Mouse (Mus musculus): Measurements from ENCODE around the gene Rxrb.
"Not testable (repeated sequence)": the region's sequence is repeated elsewhere in the genome, so short reads cannot be mapped to it uniquely, and the experiment has no call there.

Gene Rxrb

GRCm38 (mm10) chr17:34031465-34032173 is at the start of gene Rxrb, which contains the start of gene Slc39a7:
Gene Rxrb (plus strand): TSS chr17:34031812.
Gene Slc39a7 (minus strand): TSS chr17:34031682.
- peak; percentile 100 for DNase-seq

GRCm38 (mm10) chr17:33982136-33982535 is 49.5 kb upstream of the Rxrb start:
- DNase-seq, result peak; percentile 83

DNA sequence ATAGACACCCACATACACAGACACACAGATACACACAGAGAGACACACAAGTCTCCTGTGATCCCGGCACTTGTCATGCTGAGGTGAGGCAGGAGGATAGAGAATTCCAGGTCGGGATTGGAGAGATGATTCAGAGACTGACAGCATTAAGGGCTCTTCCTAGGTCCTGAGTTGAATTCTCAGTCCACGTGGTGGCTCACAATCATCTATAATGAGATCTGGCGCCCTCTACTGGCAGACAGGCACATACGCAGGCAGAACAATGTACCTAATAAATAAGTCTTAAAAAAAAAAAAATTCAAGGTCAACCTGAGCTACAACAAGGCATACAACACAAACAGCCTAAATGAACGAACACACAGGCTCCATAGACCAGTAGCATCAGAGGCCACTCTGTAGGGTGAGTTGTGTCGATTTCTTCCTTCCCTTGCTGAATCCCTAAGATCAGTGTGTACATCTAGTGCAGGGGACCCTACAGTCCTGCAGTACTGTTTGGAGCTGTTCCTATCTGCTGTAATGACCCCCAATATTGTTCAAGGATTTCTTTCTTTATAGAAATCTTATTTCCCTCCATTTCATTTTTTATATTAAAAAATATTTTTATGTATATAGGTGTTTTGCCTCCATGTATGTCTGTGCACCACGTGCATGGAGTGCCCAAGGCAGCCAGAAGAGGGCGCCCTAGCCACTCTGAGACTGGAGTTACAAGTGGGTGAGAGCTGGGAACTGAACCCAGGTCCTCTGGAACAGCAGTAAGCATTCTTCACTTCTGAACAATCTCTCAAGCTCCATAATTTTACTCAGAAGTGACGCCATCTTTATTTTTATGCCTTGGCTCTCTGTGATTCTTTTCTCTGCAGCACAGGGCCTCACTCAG is 39.6 kb upstream of the Rxrb start:
- peak; percentile 62 for DNase-seq

GRCm38 (mm10) chr17:33994959-33995358 is 36.7 kb upstream of the Rxrb start:
- no peak for DNase-seq

GRCm38 (mm10) chr17:33995651-33996050 is 36.0 kb upstream of the Rxrb start:
- no peak for DNase-seq

- not testable (repeated sequence) for DNase-seq
These were observed 34.6 kb upstream of the Rxrb start for GRCm38 (mm10) chr17:33997025-33997424.

GRCm38 (mm10) chr17:33998697-33999096 is 32.9 kb upstream of the Rxrb start:
- DNase-seq, result not testable (repeated sequence)

DNA sequence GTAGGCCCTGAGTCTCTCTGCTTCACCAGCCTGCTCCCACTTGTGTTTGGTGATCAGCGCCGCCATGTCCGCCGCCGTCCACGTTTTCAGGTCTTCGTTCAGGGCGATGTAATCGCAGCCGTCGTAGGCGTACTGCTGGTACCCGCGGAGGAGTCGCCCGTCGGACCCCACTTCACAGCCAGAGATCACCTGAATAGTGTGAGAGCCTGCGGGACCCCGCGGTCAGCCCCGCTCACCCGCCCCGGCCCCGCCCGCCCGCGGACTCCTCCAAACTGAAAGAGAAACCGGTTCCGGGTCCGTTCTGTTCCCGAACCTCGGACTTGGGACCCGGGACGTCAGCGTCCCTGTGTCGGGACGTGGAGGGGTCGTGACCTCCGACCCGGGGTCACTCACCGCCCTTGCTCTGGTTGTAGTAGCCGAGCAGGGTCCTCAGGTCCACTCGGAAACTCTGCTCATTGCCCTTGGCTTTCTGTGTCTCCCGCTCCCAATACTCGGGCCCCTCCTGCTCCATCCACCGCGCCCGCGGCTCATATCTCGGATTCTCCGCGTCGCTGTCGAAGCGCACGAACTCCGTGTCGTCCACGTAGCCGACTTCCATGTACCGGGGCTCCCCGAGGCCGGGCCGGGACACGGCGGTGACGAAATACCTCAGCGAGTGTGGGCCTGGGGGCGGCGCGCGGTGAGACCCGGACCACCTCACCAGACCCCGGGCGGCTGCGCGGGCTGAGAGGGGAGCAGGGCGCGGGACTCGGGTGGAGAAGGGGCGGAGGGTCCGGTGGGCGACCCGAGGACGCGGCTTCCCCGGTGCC is 32.1 kb upstream of the Rxrb start:
- DNase-seq, result peak; percentile 26

- DNase-seq, result peak; percentile 81
These were observed 31.5 kb upstream of the Rxrb start, which contains the start of gene H2-K1 for GRCm38 (mm10) chr17:34000150-34000537. Gene H2-K1 (minus strand): TSS chr17:34000347.

GRCm38 (mm10) chr17:34000796-34001195 is 30.8 kb upstream of the Rxrb start:
- DNase-seq, result not testable (repeated sequence)

- DNase-seq, result peak; percentile 74
These were observed 28.2 kb upstream of the Rxrb start for GRCm38 (mm10) chr17:34003426-34003825.

DNA sequence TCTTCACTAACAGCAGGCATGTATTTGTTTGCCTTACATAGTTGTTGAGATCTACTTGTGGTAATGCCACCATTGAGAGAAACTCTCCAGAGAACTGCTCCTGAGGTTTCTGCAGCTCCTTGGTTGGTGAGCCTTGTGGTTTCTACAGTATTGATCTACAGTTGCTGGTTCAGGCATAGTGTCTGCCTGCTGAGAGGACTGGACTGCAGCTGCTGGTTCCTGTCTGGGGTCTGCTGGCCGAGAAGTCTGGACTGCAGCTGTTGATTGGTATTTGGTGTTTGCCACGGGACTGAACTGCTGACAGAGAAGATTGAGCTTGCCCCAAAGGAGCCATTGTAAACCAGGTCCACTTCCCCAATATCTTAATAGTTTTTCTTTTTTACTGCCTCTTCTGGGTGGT is 25.0 kb upstream of the Rxrb start:
- DNase-seq, result no peak

DNA sequence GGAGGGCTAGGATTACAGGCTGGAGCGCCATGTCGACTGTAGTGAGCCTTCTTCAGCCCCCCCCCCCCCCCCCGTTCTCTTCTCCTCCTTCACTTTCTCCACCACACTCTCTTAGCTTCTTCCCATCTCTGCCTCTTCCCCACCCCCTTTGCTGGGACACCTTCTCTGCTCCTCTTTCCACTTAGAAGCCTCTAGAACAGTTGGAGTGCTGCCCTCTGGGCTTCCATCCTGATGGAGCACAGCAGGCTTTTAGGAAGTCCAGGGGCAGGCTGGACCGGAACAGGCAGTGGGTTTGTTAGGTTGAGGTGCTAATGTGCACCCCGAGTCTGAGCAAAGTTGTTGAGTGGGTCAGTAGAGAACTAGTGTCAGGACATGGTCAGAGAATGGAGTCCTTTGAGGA is 21.5 kb upstream of the Rxrb start:
- no peak for DNase-seq

DNA sequence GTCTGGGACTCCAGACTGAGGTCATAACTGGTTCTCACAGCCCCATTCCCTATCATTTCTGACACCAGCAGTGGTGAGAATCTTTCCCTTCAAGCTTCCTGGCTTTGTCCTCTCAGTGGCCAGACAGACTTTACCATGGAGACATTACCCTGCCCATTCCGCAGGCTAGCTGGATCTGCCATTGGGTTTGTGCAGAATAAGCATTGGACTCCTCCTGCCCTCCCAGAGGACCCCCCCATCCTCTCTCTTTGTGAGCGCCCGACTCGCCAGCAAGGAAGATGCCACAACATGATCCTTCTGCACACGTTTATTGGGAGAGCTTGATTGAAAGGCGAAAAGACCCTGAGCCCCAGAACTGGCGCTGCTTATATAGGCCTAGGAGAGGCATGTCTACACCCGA is 18.2 kb upstream of the Rxrb start:
- no peak for DNase-seq

GRCm38 (mm10) chr17:34021539-34022413 is 9.8 kb upstream of the Rxrb start:
- DNase-seq, result no peak

DNA sequence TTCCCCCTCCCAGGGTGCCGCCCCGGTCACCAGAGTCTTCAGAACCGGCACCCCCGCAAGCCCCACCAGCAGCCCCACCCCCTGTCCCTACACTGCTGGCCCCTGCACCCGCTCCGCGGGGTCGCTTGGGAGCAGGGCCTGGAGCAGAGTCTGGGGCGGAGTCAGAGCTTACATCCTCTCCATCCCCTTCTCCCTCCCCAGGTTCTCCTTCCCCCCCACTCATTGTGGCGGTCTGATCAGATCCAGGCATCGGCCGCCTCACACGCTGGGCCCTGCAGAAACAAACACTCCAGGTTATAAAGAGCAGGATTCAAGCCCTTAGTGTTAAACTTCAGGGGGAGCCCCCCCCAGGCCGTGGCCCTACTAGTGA is 9.2 kb upstream of the Rxrb start:
- no peak for DNase-seq

GRCm38 (mm10) chr17:34022987-34023386 is 8.6 kb upstream of the Rxrb start:
- no peak for DNase-seq

- DNase-seq, result no peak
These were observed 7.9 kb upstream of the Rxrb start for GRCm38 (mm10) chr17:34023678-34024077.

DNA sequence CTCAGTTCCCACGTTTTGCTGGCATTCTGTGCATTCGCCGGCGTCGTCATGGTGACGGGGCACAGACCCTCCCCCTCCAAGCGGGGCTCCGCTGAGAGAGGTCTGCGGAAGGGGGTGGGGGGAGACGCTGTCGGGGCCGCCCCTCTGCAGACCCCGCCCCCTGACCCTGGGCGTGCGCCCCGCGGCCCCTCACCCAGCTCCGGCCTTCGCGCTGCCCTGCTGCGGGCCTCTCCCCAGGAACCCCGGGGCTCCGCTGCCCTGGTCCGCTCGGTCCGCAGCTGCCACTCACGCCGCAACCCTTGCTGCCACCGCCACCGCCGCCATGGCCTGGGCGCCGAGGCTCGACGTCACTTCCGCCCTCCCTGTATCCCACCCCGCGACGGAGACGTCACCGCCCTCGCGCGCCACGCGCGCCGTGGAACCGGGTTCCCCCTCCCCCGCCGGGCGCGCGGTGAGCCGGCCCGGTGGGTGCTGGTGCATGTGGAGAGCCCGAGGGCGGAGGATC is 7.2 kb upstream of the Rxrb start, which contains the start of gene Ring1:
Ring1 (minus strand) TSS at position 364 of the 505 bp plus-strand sequence.
- DNase-seq, result peak; percentile 93

- DNase-seq, result no peak
These were observed 6.5 kb upstream of the Rxrb start for GRCm38 (mm10) chr17:34024861-34025755.

- DNase-seq, result no peak
These were observed 5.9 kb upstream of the Rxrb start for GRCm38 (mm10) chr17:34025756-34026151.
